Mouse (Mus musculus): ENCODE data around the gene Thyn1. TPM values are rescaled to one million over a fixed set of nuclear protein-coding genes. Genes with fewer than 3 reads are reported as not detected.

The Thyn1 gene
- 22.6 TPM for total RNA-seq (2023)

DNA sequence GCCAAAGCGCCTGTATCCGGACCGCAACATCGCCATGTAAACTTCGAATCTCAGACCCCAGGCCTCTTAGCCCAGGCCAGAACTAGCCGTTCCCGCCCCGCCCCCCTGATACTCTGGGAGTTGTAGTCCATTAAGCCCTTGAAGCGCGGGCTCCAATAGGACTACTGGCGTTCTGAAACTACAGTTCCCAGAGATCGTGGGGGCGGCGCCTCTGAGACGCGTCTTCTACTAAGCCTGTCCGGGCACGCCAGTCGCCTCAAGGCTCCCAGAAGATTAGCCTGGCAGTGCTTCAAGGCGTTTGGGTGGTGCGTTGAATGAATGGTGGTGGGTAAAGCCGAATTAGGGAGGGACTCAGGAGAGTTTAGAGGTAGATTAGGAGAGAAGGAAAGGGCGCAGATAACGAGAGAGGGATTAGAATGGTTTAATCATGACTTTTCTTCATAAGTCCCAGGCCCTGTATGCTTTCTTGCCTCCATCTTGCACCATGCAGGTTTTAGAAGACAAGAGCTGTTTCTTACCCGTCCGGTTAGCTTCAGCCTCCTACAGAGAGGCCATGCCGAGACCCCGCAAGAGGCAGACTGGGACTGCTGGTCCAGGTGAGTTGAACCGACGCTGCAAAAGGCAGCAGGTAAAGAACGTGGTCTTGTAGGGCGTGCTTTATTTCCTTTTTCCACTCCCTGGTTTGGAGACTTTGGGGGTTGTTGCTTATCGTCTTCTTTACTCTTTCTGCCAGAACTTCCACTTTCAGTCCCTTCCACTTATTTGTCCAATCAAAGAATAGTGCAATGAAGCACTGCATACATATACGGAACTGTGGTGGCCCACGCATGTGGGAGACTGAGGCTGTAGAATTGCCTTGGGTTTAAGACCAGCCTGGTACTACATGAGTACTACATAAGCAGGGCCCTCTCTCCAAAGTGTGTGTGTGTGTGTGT lies at the start of gene Thyn1, which contains the start of gene Acad8:
Gene Thyn1 (plus strand): TSS at position 250 of the 935 bp plus-strand sequence.
Gene Acad8 (minus strand): TSS at position 106 of the 935 bp plus-strand sequence.

GRCm38 (mm10) chr9:27029828-27030762 lies 30.6 kb downstream of the Thyn1 start, which contains the start of the genes Vps26b and Ncapd3:
Gene Vps26b, minus strand, starts transcription at chr9:27030065.
Gene Ncapd3, plus strand, starts transcription at chr9:27030175.

Other genes with a start within 250 kb of the Thyn1 start
- gene Glb1l2, start 193.2 kb upstream of the Thyn1 start, total RNA-seq (2023), result not detected
- gene Glb1l3, start 138.8 kb upstream of the Thyn1 start, total RNA-seq (2023), result not detected
- not detected for gene Gm1110, start 76.6 kb upstream of the Thyn1 start, total RNA-seq (2023)
- 22.3 TPM for gene Acad8, start 144 bp upstream of the Thyn1 start, total RNA-seq (2023)
- gene Vps26b, start 30.4 kb downstream of the Thyn1 start, total RNA-seq (2023), result 34.6 TPM
- 56.8 TPM for gene Ncapd3, start 30.5 kb downstream of the Thyn1 start, total RNA-seq (2023)
- gene Jam3, start 155.7 kb downstream of the Thyn1 start, total RNA-seq (2023), result not detected

Data from CD4-positive naive resting alpha-beta T cell, adult 76 days (primary cell).